Mouse (Mus musculus) CH12.LX (cell line): ENCODE data around the gene Celf5.

Experiments used
- CTCF ChIP-seq, 2 experiments: IDR thresholded peaks in 1 of 2; conservative IDR thresholded peaks in 1 of 2; 2 replicates each; pipeline ENCODE4 v1.5.1; 2011 to 2012; ENCODE audit warnings: low read depth in 2 of 2, low read length in 2 of 2, improper control_type of control experiment in 1 of 2, inconsistent platforms in 1 of 2, mild to moderate bottlenecking in 1 of 2, moderate library complexity in 1 of 2
- E2F4 ChIP-seq: IDR thresholded peaks from 2 replicates; pipeline ENCODE4 v1.6.1; 2011; ENCODE audit warnings: low read depth, low read length, improper control_type of control experiment; ENCODE audit not compliant: insufficient replicate concordance
- EP300 ChIP-seq: IDR thresholded peaks from 2 replicates; pipeline ENCODE4 v1.6.1; 2011; ENCODE audit warnings: low read length, improper control_type of control experiment
- NRF1 ChIP-seq: IDR thresholded peaks from 2 replicates; pipeline ENCODE4 v1.6.1; 2014; ENCODE audit warnings: low read depth, mild to moderate bottlenecking, inconsistent platforms, low read length, improper control_type of control experiment, moderate library complexity
- POLR2A ChIP-seq: IDR thresholded peaks from 2 replicates; pipeline ENCODE4 v1.6.1; 2011; ENCODE audit warnings: low read depth, mild to moderate bottlenecking, improper control_type of control experiment, low read length

DNA sequence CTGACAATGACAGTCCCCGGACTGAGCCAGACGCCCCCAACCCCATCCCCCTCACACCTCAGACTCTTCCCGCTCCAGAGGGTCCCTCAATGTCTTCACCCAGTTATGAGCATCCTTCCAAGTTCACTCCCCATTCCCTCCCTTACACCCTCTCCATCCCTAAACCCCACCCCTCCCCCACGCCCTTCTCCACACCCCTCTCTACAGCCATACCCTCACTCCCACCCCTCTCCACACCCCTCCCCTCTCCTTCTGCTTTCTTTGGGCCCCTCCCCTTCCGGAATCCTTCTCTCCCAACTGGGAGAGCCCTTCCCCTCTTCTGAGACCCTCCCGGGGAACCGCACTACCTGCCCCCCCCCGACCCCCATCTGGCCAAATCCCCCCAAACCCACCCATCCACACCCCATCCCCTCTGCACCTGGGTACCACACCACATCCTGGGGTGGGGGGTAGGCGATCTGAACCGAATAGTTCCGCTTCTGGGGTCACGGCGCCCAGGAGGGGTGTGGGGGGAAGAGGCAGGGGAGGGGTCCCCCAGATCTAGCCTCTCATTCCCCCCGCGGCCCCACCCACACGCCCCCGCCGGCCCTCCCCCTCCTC, 10.0 kb downstream of the Celf5 start:
- TF ChIP-seq EP300 (no peak), POLR2A (no peak), CTCF (conservative IDR thresholded peaks at IDR 0.05 in 1 of 2, IDR thresholded peaks at IDR 0.05 in 1 of 2; ENCODE audit: low read depth in 2 of 2, low read length in 2 of 2) (no peak), E2F4 (no peak), NRF1 (no peak)
